Mouse (Mus musculus): ENCODE results near the gene Selenom.

Selenom gene

DNA sequence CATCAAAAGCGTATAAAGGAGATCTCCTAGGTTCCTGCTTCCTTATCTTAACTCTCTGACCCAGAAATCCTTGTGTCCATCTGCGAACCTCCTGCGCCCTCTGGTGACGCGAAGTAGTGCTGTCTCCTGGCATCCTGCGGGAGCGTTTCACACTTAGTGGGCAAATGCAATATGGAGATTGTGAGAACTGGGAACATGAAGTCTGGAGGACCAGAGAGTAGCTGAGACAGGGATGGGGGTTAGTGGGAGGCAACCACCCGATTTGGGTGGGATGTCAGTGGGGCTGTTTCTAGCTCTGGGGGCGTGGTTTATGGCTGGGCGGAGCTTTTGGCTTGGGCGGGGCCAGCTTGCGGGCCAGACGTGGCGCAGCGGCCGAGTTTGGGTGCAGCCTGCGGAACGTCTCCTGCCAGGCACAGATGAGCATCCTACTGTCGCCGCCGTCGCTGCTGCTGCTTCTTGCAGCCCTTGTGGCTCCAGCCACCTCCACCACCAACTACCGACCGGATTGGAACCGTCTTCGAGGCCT lies at the start of gene Selenom:
TSS of gene Selenom (plus strand) at position 156 of the 526 bp plus-strand sequence.
- peak; percentile 89 for DNase-seq (ENCODE audit: low spot score)

DNA sequence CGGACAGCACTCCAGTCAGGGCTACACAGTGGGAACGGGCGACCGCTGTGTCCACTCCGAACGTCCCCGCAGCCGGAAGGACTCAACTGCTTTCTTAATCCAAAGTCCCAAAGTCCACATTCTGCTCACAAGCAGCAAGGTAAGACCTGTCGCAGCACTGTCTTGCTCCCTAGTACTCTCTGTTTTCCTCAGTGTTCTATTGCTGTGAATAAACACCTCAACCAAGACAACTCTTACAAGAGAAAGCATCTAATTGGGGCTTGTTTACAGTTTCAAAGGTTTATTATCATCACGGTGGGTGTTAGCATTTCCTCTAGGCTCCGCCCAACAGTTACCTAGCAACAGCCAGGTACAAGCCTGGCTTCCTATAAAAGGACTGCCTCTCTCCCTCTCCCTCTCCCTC lies 43.0 kb upstream of the Selenom start:
- DNase-seq (ENCODE audit: low spot score) = no peak

DNA sequence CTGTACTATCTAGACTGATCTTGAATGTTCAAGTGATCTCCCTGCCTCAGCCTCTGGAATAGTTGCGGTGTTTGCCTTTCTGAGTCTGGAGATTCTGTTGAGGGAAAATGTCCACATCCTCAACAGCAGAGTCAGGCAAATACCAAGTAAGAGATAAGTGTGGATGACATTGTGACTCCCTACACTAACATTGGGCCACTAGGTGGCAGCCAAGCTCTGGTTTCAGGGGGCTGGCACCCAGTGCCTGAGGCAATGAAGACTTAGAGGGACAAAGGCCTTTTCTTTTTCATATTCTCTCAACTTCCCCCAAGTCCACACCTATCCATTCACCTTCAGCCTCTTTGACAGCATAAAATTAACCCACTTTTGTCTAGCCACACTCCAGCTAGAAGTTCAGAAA lies 42.0 kb upstream of the Selenom start:
- peak; percentile 92 for DNase-seq (ENCODE audit: low spot score)

DNA sequence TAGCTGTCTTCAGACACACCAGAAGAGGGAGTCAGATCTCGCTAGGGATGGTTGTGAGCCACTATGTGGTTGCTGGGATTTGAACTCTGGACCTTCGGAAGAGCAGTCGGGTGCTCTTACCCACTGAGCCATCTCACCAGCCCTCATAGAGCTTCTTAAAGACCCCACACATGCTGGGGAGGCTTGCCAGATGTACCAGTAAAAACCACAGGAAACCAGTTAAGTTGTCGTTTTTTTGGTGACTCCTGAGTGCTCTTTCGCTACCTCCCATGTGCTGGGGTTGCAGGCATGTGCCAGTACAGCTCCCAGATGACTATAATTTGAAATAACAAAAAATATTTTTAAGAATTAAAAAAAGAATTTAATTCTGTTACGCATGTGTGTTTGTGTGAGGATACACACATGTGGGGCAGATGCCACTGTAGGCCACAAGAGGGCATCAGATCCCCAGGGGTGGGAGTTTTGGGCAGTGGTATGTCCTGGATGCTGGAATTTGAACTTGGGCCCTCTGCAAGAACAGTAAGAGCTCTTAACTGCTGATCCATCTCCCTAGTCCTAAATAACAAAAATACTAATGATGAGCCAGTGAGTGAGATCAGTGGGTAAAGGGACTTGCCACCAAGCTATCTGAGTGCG lies 39.9 kb upstream of the Selenom start:
- DNase-seq (ENCODE audit: low spot score) = no peak

DNA sequence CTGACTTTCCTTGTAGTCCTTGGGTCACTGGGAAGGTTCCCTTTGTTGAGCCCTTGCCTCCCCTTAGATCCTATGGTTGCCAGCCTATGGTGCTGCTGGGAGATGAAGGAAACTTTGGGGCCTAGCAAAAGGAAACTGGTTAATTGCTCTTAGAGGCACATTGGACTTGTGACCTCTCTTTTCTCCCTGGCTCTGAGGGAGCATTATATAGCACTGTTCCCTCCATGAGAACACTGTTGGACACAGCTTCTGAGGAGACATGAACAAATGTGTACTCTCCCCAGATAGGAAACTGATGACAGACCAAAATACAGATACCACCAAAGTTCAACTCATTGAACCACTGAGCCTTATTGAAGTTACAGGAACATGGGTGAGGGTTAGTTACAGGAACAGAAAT lies 39.0 kb upstream of the Selenom start:
- DNase-seq (ENCODE audit: low spot score) = no peak

DNA sequence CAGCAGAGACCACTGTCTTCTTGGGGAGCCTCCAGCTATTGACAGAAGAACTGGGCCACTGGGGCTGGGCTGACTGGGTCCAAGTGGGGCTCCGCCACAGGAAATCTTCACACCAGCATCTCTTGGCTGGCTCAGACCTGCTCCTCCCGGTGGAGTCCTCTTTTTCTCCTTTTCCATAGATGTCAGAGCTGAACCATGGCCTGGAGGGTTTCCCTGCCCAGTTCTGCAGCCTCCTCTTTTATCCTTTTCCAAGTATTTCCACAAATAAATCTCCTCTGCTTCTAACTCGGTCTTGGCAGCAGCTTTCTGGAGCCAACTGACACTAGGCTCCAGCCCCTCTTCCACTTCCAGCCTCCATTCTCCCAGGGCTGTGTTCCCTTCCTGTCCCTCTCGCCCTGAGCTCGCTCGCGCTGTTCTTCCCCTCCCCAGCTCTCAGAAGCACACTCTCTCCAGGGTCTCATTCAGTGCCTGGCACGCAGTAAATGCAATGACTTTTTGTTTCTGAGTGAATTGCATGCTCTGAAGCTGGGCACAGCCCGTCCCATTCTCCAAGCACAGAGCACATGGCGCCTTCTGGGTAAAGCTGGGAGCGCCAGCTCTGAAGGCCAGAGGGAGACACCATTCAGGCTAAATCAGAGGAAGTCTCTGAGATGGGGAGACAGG lies 30.4 kb upstream of the Selenom start:
- no peak for DNase-seq (ENCODE audit: low spot score)

DNA sequence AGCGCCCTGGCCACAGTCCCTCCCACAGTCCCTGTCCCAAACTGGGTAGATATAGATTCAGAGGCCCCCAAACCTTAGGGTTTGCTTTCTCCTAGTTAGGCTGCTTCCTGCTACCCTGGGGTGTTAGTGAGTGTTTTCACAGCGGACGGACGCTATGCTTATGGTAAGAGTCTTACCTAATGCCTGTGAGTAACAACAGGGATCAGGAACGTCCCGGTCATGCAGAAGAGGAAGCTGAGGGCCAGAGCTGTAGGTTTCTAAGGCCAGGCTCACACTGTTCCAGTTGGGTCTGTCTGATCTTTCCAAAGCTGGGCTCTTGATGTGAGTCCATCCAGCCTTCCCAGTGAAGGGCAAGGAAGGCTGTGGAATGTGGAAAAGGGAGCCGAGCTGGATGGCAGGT lies 28.1 kb upstream of the Selenom start:
- DNase-seq (ENCODE audit: low spot score) = no peak

DNA sequence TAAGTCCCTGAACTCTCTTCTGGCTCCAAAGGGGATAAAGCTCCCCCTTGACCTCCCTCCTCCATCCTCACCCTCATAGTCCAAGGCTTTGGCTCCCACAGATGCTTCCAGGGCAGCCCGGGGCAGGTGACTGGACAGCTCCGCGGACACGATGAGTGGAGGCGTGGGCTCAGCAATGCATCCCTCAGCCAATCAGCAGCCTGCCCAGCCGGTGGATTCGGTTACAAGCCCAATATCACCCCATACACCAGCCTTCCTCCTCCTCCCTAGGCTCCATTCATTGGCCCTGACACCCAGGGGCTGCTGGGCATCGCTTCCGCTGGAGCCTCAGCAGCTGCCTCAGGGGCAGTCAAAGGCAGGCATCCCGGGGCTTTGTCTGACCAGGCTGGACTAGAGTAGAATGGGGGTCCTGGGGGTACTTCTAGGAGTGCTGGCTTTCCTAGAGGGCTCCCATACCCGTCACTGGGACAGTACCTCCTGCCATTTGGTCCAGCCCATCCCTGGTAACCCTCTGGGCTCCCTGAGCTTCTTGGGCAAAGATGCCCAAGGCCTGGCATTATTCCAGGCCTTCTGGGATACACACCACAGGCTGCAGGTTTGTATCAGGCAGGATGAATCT lies 26.4 kb upstream of the Selenom start, which contains the start of gene Pla2g3:
TSS of gene Pla2g3 (plus strand) at position 333 of the 619 bp plus-strand sequence.
- peak; percentile 35 for DNase-seq (ENCODE audit: low spot score)

DNA sequence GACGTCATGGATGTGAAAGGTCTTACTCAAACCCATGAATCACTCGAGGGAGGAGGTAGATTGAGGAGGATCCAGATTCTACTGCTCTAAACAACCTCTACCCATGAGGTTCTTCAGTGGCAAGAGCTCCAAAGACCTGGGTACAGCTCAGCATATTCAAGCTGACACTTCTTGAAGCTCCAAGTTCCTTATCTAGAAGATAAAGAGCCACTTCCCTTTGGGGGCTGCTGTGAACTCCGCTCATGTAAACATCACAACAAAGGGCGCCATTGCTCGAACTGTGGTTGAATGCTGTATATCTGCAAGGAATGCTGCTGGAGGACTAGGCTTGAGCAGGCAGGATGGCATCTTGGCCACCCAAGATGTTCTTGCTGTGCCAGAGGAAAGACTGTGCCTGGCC lies 25.4 kb upstream of the Selenom start:
- no peak for DNase-seq (ENCODE audit: low spot score)

DNA sequence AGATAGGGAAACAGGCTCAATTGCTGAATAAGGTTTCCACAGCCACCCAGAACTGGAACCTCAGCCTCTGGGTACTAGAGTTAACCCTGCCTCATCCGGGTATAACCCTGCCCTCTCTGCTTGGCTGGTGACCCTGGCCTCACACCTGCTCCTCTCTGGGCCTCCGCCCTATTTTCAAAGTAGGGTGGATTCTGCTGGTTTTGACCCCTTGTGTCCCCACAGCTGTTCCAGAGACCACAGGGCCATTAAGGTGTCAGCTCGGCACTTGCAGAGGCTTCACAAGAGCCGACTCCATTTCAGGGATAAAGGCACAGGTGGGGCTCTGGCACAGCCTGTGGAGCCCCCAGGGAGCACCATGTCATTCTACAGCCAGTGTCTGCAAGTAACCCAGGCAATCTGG lies 21.7 kb upstream of the Selenom start:
- DNase-seq (ENCODE audit: low spot score) = no peak

DNA sequence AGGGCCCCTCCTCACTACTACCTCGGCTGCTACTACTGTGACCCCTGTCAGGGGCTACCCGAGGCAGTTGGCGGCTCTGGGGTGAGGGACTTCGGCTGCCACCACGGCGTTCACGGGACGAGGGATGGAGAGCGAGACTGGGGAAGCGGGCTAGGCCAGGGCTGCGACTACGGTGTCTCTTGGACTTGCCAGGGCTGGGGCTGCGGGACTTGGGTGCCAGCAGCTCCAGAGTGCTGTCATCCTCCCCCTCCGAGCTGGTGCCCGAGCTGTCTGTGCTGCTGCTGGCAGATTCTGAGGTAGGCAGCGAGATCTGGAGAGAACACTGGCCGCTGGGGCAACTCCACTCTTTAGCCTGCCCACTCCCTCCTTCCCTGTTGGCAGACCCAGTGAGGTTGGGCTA lies 19.6 kb upstream of the Selenom start:
- no peak for DNase-seq (ENCODE audit: low spot score)

DNA sequence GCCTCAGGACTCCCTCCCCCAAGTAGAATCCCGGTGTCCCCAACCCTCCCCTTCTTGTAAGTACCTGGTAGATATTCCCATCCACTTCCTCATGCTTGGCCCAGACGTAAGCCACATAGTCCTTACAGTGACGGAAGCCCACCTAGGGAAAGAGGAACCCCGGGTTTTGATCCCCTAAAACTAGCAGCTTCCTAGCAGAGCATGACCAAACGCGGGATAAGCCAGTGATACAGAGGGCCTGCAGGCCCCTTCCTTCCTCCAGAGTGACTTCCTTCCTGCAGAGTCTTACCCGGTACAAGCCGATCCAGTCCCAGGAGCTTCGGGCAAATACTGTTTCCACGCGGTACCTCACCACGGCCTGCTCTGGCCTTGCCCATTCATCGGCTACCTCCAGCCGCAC lies 19.0 kb upstream of the Selenom start:
- no peak for DNase-seq (ENCODE audit: low spot score)

DNA sequence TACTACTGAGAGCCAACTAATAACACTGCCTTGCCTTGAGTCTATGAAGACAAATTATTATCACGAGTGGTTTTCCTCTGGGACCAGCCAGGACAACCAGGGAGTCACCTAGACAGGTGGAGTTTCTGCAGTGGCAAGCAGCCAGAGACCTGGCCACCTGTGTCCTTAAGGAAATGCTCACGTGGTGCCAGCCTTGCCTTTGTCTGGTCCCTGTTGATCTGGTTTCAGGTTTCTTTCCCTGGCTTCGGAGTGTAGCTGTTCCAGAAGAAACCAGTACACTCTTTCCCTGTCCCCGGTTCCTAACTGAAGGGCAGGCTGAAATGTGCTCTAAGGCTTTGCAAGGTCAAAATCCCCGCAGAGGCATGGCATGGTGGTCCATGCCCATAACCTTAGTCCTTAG lies 17.7 kb upstream of the Selenom start:
- DNase-seq (ENCODE audit: low spot score) = no peak

DNA sequence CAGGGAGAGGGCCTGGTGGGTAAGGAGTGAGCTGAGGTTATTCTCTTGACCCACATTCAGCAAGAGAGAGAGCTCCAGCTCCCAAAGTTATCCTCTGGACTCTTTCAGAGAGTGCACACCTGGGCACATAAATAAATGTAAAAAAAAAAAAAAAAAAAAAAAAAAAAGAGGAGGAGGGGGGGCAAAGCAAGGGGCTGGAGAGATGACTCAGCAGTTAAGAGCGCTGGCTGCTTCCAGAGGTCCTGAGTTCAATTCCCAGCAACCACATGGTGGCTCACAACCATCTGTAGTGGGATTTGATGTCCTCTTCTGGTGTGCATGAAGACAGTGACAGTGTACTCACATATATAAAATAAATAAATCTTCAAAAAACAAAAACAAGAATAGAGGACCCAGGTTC lies 17.2 kb upstream of the Selenom start:
- no peak for DNase-seq (ENCODE audit: low spot score)

DNA sequence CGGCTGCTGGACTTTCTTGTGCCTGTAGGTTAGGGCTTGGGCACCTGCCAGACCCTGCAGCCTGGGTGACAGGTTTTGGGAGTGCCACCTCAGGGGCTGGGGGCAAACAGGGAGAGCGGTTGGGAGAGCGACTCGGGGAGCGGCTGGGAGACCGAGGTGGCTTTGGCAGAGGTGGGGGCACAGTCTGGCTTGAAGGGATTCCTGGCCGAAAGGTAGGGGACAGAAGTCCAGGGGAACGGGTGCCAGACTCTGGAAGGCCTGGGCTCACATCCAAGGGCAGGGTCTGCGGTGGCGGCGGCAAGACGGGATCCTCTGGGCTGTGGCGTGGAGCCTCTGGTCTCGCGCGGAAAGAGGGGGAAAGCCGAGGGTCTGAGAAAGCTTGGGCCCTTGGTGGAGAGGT lies 12.4 kb upstream of the Selenom start:
- no peak for DNase-seq (ENCODE audit: low spot score)

DNA sequence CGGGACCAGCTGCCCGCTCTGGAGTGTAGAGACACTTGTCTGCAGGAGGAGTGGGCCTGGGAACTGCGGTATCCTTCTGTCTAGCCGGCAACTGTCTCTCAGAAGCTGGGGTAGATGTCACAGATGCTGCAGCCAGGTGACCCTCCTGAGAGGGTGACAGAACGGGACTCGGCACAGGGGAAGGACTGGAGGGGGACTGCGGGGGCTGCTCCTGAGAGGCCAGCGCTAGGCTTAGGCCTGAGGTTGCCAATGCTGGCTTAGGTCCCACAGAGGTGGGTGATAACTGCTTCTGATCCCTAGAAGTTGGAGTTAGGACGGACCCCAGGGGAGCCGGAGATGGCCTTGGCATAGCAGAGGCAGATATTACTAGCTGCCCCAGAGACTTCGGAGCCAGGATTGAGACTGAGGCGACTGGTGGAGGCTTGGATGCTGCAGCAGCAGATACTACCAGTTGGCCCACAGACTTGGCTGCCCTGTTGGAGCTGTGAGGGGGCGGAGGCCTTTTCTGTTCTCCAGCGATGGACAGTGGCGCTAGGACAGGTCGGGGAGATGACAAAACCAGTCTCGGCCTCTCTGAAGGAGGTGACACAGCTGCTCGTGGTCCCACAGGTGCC lies 11.9 kb upstream of the Selenom start:
- no peak for DNase-seq (ENCODE audit: low spot score)

DNA sequence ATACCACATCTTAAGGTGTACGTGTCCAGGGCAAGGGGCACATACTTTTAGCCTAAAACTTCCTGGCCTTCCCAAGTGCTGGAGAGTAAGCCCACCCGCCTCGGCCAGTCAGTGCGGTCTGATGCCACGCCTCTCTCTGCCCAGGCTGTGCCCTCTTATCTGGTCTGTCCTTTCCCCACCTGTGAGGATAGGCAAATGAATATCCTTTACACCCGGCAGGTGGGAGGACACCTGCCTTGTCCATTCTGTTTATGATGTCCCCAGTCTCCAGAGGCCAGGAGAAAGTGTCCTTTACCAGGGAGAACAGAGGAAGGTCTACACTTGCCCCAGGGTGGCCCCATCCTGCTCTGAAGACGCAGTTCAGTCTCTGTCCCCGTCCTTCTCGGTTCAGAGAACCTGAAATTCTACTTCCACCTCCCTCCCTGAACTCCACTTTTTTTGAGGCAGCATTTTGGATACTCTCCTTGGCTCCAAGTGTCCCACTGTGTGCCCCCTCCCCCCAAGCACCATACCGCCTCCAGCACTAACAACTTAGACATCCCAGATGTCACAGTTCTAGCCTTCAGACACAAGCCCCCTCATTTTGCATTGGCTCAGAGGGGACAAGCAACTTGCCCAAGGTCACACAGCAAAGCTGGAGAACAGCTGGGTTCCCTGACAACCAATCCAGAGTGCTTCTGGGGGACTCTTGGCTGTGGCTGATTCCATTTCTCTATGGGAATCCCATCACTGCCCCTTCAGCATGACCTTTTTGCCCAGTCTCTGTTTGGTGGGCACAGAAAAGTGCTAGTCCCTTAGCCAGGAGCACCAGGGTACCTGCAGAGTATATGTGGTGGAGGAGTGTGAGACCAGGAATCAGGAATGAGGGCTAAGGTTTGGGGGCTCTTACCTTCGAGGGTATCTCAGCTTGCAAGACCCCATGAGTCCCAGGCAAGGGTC lies 10.5 kb upstream of the Selenom start:
- DNase-seq (ENCODE audit: low spot score) = no peak

DNA sequence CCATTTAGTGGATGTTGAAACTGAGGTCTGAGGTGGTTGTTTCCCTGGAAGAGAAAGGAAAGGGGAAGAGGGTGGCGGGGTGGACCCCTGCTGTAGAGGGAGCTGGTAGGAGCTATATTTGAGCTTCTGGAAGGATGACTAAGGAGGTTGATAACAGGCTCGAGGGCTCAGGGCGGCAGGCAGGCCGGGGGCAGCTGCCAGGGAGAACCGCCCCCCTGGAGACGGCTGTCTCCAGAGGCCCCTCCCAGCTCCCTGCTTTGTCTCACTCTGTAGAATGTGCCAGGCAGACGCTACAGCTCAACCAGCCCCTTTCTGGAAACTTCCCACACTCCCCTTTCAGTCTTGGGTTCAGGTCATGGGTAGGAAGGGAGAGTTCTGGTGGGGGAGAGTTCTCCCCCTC lies 6.3 kb upstream of the Selenom start:
- no peak for DNase-seq (ENCODE audit: low spot score)

DNA sequence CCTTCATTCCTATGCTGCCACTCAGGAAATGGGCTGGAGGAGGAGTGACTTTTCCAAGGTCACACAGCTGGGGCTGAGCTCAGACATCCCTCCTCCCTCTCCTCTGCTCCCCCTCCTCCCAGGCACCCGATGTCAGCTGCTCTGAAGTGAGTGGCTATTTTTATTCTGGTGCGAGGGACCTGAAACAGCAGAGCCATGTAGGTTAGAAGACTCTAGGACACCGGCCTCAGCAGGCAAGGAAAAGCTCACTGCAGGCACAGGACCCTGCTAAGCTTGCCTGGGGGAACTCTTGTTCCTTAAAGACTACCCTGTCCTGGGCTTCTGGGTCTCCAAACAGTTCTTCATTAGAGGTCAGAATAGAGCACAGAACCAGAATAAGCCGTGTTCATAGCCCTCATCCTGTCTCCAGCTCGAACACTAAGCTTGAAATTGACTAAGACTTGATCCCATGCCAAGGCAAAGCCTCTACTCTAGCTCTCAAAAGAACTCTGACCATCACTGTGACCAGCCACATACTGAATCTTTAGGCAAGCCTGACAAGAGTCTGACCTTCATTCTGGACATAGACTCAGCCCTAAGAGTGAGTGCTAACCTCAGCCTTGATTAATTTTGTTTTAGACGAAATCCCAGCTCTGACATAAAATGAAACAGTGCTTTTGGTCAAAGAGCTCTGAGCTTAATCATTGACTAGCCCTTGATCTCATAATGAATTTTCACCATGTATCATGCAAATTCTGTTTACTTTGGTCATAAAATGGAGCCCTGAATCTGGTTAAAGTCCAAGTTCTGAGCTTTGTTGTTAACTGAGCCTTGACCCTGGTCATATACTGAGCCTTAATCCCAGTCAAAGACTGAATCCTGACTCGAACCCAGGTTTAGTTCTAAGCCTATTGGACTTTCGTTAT lies 5.1 kb upstream of the Selenom start:
- DNase-seq (ENCODE audit: low spot score) = no peak

DNA sequence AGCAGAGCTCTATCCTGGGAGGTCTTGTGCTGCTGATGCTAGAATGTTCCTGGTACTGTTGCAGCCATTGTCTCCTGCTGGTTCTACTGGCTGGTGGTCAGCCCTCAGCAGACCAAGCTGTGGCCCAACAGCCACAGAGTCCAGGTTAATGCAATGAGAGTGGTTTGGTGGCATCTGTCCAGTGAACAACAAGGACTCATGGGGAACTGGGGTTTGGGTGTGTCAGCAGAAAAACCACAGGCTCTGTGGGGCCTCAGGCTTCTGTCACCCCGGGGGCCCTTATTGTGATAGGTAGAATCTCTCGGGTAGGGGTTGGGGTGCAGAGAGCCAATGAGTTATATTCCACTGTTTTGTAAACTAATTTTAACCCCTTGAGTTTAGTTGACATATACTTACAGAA lies 4.2 kb upstream of the Selenom start:
- no peak for DNase-seq (ENCODE audit: low spot score)

DNA sequence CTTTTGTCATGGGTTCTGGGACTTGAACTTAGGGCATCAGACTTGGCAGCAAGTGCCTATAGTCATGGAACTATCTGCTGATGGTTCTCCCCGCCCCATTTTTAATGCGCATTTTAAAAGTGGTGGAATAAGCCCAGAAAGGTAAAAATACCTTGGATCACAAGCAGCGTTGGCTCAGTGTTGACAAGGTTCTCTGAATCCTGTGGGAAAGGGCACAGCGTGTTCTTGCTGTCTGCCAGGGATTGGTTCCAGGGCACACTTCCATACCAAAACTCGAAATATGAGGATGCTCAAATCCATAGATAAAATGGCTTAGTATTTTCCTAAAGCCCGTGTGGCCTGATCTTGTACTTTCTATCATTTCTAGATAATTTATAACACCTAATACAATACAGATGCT lies 1.2 kb upstream of the Selenom start:
- no peak for DNase-seq (ENCODE audit: low spot score)

Data from embryo, embryonic 10.5 days (tissue).